Mouse (Mus musculus) cerebral cortex, adult 2 months (tissue): ENCODE measurements around the gene Kif4.

Source experiments
- WGBS: fragments of 180-500 bp; shearing (Covaris S2); methylation state at CpG from one replicate; pipeline ENCODE4 v1.1.7; 2018; 5-methylcytosine and 5-hydroxymethylcytosine counted together

Gene Kif4

DNA sequence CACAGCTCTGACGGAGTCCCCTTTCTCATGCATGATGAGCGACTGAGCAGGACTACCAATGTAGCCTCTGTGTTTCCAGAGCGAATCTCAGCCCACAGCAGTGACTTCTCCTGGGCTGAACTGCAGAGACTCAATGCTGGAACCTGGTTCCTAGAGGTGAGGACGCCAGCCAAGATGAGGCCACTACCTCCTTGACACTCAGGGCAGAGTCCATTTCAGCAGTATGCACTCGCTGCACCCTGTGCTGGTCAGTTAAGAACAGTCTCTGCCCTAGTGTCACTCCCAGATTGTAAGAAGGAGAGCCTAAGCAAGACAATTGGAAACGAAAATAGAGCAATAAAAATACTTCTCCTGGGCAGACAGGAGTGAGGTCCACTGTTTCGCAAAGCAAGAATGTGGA, 108.8 kb downstream of the Kif4 start:
- 85% methylated on average over 7 of the region's 7 CpGs for WGBS

DNA sequence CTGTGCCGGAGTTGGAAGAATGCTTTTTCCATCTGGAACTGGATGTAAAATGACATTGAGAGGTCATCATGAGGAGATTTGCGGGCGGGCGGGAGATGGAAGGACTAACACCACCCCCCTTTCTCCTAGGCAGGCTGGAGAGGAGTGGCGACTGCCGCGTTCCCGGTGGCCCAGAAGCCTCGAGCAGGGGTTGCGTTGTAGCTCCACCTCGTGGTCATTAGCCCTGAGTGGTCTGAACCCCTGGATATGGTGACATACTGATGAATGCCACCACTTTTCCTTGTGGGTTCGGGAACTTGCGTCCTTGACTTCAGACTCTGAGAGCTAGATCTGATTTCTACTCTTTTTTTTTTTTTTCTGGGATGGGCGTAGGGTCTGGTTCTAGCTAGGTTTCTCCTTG, 113.4 kb downstream of the Kif4 start:
- 4% methylated on average over 13 of the region's 14 CpGs for WGBS

DNA sequence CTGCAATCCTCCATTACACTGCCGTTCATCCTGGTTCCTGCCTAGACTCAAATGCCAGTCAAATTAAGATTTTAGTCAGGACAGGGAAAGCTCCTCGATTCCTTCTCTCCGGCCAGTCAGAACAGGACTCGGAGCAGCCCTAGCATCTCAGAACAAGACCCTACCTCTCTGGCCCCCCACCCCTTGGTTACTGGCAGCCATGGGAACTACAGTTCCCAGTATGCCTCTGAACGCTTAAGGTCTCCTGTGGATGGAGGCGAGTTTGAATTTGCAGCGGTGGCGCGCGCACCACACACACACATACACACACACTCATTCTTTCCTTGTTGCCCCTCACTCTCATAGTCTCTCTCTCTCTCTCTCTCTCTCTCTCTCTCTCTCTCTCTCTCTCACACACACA, 113.9 kb downstream of the Kif4 start:
- 6% methylated on average over 10 of the region's 10 CpGs for WGBS

DNA sequence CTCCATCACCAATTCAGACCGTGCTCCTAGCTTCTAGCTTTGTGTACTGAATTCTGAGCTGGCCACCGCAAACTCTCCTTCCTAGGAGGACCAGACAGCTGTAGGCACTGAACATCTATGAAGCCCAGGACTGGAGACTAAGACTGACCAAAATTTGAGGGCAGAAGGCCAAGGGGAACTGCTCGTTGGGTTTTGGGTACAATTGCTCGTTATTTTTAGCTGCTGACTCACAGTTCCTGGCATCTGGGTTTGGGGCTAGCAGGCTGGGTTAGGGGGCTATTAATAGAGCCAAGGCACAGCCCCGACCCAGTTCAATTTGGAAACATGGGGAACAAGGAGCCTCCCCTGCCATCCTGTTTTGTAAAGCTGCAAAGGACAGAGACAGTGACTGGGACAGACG, 115.2 kb downstream of the Kif4 start:
- 29% methylated on average over 6 of the region's 6 CpGs for WGBS

DNA sequence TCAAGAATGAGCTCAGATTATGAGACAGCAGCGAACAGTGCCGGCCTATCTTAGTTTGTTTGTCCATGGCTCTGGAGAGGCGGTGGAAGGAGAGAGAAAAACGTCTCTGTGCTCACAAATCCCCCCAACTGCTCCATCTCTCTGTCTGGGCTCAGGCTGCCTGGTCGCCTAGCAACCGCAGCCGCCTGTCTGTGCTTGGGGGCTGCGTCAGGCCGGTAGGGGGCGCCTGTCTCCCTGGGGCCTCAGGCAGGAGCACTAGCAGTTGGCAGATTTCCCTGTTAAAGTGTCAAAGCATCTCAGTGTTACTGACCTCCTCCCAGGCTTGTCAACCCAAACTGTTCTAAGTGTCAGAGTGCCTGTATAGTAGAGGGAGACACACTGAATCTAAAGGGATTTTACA, 116.4 kb downstream of the Kif4 start:
- 5% methylated on average over 10 of the region's 10 CpGs for WGBS

DNA sequence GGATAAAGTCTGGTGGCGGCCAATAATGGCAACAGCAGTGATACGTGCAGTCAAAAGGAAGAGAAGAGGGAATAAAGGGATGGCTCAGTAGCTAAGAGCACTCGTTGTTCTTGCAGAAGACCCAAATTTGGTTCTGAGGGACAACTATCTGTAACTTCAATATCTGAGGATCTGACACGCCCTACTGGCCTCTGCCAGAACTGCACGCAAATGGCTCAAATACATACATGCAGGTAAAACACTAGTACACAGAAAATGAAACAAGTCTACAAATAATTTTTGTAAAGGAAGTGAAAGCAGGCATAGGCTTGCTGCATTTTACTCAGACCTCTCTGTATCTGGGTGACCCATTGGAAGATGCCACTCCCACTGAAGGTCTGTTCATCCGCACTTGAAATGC, 140.3 kb downstream of the Kif4 start:
- WGBS: 85% methylated on average over 6 of the region's 6 CpGs

DNA sequence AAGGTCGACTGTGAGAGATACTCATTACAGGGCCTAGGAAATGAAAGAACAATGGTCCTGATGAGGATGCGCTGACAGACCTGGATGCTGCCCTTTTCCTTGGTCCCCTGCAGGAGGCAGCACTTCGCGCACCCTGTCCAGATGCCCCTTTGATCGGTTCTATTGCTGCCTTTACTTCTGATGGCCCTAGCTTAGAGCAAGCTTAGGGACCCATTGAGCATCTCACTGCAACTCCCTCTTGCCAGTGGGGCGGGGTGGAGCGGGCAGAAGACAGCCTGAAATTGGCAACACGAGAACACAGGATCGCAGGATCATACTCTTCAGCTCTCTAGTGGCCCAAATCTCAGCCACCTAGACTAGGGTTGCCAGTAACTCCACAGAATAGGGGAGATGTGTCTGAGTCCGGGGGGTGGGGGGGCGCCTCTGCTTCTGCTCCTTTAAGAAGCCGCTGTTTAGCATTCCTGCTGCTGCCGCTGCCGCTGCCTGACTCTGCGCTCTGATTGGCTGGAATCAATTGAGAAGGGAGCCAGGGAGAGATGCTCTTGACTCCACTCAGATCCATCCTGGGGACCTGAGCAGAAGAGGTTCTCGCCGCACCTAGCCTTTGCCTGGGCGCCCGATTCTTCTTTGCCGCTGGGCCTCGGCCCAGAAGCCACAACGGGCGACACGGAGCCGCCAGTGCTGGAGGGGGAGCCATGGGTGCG, 141.8 kb downstream of the Kif4 start, which contains the start of gene Dlg3:
Gene Dlg3, plus strand, starts transcription at position 542 of the 704 bp plus-strand sequence.
- 2% methylated on average over 26 of the region's 26 CpGs for WGBS

DNA sequence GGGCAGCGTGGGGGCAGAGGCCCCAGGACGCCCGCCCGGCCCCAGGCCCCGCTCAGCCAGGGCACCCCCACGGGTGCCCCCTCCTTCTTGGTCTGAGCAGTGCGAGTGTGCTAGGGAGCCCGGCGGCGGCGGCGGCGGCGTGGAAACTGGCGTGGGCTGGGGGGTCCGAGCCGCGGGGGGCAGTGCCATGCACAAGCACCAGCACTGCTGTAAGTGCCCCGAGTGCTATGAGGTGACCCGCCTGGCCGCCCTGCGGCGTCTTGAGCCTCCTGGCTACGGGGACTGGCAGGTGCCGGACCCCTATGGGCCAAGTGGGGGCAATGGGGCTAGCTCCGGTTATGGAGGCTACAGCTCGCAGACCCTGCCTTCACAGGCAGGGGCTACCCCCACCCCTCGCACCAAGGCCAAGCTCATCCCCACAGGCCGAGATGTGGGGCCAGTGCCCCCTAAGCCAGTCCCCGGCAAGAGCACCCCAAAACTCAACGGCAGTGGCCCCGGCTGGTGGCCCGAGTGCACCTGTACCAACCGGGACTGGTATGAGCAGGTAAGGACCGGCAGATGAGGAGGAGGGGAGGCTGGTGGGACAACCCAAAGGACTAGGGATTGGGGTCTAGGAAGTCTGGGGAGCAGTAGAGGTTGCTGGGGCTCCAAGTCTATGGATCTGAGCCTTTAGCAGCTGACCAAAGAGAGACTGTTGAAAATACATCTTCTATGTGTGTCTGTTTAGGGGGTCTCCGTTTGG, 142.5 kb downstream of the Kif4 start:
- WGBS: 7% methylated on average over 28 of the region's 36 CpGs

DNA sequence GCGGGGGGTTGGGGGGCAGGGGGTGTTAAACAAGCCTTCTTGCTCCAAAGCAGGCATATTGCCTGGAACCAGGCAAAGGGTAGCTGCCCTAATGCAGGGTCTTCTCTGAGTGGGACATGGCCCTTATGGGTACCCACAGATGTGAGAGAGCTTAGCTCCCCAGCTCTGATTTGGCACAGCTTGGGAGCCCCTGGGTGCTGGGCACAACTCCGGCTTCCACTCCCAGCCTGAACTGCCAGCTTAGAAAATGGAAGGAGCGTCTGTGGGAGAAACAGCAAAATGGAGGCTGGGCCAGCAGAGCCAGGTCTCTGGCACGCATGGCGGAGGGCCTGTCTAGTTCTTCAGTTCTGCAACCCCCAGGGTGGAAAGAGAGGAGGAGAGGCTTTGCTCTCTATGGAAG, 143.7 kb downstream of the Kif4 start:
- 49% methylated on average over 5 of the region's 5 CpGs for WGBS

DNA sequence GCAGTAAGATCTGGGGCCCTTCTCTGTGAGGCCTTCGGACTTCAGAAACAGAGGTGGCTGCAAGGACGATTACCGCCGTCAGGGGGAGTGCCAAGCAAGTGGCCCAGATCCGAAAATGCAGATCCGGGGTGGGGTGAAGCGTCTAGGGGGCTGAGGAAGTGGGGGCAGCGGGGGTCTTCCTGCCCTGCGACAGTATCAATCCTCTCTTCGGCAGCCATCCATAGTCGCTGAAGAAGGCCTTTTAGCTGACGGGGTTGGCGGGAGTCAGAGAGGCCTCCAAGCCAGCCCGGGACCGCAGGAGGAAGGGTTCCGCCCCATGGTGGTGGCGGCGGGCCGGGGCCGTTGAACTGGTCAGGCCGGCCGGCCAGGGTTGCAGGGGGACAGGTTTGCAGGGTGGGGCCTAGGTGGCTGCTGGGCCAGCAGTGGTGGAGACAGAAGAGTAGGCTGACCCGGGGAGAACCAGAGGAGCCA, 148.8 kb downstream of the Kif4 start:
- 11% methylated on average over 23 of the region's 23 CpGs for WGBS

DNA sequence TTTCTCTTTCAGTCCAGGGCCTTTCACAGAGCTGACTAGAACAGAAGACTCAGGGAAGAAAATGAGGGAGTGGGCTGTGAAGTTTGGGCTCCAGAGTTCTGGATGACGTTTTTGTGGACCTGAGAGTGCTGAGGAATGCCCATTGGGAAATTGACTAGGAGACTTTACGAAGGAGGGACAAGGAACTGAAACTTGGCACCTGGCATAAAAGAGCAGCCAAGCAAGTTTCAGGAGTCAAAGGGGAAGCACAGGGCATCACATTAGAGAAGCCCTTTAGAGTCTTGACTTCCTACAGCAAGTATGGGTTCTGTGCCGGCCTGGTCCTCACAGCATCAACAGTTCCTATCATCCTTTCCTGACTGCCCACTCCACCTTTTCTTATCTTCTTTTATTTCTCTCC, 149.9 kb downstream of the Kif4 start:
- 61% methylated on average over 3 of the region's 3 CpGs for WGBS

DNA sequence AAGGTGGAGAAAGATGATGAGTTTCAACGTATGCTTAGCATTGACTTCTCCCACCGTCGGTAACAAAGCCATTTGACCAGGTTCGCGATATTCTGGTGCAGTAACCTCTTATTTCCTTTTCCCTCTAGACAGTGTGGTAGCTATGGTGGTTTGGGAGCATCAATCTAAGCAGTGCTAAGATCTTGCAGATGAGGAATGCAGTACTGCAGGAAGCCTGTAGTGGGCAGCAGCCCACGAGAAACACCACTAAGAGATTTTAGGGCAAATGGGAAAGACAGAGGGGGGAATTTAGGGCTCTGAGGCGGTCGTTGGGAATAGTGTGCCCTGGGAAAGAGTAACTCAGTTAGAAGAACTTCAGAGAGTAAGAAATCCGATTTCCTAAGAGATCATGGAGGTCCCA, 151.0 kb downstream of the Kif4 start:
- WGBS: 7% methylated on average over 9 of the region's 9 CpGs
